Mouse (Mus musculus): ENCODE data around the gene Hexdc. TPM values are rescaled to one million over a fixed set of nuclear protein-coding genes. Genes with fewer than 3 reads are reported as not detected.

Gene Hexdc
- polyA plus RNA-seq, 1 experiment = 11.8 TPM

- Histone ChIP-seq H3K27ac (ENCODE audit: control insufficient read depth, insufficient read depth, low read depth, low read length, poor library complexity) (peak overlapping the region; percentile 38; the same call in 1 of the 2 replicates), H3K4me3 (replicated peaks; ENCODE audit: control insufficient read depth, low read depth, low read length) (no peak overlapping the region), H3K4me1 (ENCODE audit: control insufficient read depth, insufficient read depth, low read length) (peaks cover 4% of the 10 kb centered on the region)
- TF ChIP-seq CTCF (IDR thresholded peaks at IDR 0.05; ENCODE audit: control insufficient read depth, insufficient read depth, low read length) (no peak), POLR2A (IDR thresholded peaks at IDR 0.05; ENCODE audit: borderline replicate concordance, control insufficient read depth, low read depth, low read length) (no peak)
- 56% methylated on average over 4 of the region's 4 CpGs for WGBS
Measured at GRCm38 (mm10) chr11:121231628-121232291, 27.5 kb downstream of the Hexdc start.

GRCm38 (mm10) chr11:121232706-121233105 is 28.5 kb downstream of the Hexdc start:
- Histone ChIP-seq H3K4me3 (replicated peaks; ENCODE audit: control insufficient read depth, low read depth, low read length) (no peak overlapping the region), H3K4me1 (ENCODE audit: control insufficient read depth, insufficient read depth, low read length) (peaks cover 4% of the 10 kb centered on the region), H3K27ac (ENCODE audit: control insufficient read depth, insufficient read depth, low read depth, low read length, poor library complexity) (peak overlapping the region; percentile 40)
- WGBS = 38% methylated on average over 4 of the region's 4 CpGs
- TF ChIP-seq POLR2A (IDR thresholded peaks at IDR 0.05; ENCODE audit: borderline replicate concordance, control insufficient read depth, low read depth, low read length) = no peak

GRCm38 (mm10) chr11:121235475-121236238 is 31.4 kb downstream of the Hexdc start:
- no peak overlapping the region for H3K4me3 ChIP-seq (replicated peaks; ENCODE audit: control insufficient read depth, low read depth, low read length)

GRCm38 (mm10) chr11:121236564-121237344 is 32.5 kb downstream of the Hexdc start, which contains the start of gene Narf:
Gene Narf (plus strand): TSS chr11:121237253.
- peak; percentile 56; the same call in 1 of the 2 replicates for TF ChIP-seq CTCF (IDR thresholded peaks at IDR 0.05; ENCODE audit: control insufficient read depth, insufficient read depth, low read length)
- TF ChIP-seq POLR2A (IDR thresholded peaks at IDR 0.05; ENCODE audit: borderline replicate concordance, control insufficient read depth, low read depth, low read length) = peak; percentile 97
- H3K4me1 ChIP-seq (ENCODE audit: control insufficient read depth, insufficient read depth, low read length) = peaks cover 1% of the 10 kb centered on the region; the same call in 1 of the 2 replicates
- peak within 1 kb of the TSS; percentile 96 for H3K27ac ChIP-seq (ENCODE audit: control insufficient read depth, insufficient read depth, low read depth, low read length, poor library complexity)
- H3K4me3 ChIP-seq (replicated peaks; ENCODE audit: control insufficient read depth, low read depth, low read length) = peak within 1 kb of the TSS; percentile 92
- WGBS = under 1% methylated on average over 50 of the region's 50 CpGs

More at GRCm38 (mm10) chr11:121235475-121236238, 31.4 kb downstream of the Hexdc start:
- Histone ChIP-seq H3K4me1 (ENCODE audit: control insufficient read depth, insufficient read depth, low read length) (peaks cover 3% of the 10 kb centered on the region; the same call in 1 of the 2 replicates), H3K27ac (ENCODE audit: control insufficient read depth, insufficient read depth, low read depth, low read length, poor library complexity) (no peak overlapping the region)
- WGBS = 26% methylated on average over 9 of the region's 9 CpGs
- TF ChIP-seq CTCF (IDR thresholded peaks at IDR 0.05; ENCODE audit: control insufficient read depth, insufficient read depth, low read length) (peak; percentile 76), POLR2A (IDR thresholded peaks at IDR 0.05; ENCODE audit: borderline replicate concordance, control insufficient read depth, low read depth, low read length) (no peak)

- Histone ChIP-seq H3K4me3 (replicated peaks; ENCODE audit: control insufficient read depth, low read depth, low read length) (peak overlapping the region; percentile 92), H3K27ac (ENCODE audit: control insufficient read depth, insufficient read depth, low read depth, low read length, poor library complexity) (peak overlapping the region; percentile 94), H3K4me1 (ENCODE audit: control insufficient read depth, insufficient read depth, low read length) (peaks cover 1% of the 10 kb centered on the region; the same call in 1 of the 2 replicates)
- WGBS = 1% methylated on average over 28 of the region's 28 CpGs
- TF ChIP-seq CTCF (IDR thresholded peaks at IDR 0.05; ENCODE audit: control insufficient read depth, insufficient read depth, low read length) (peak; percentile 63), POLR2A (IDR thresholded peaks at IDR 0.05; ENCODE audit: borderline replicate concordance, control insufficient read depth, low read depth, low read length) (no peak)
Measured at GRCm38 (mm10) chr11:121237345-121238128, 33.3 kb downstream of the Hexdc start.

- WGBS = 68% methylated on average over 2 of the region's 2 CpGs
- H3K27ac ChIP-seq (ENCODE audit: control insufficient read depth, insufficient read depth, low read depth, low read length, poor library complexity) = peak overlapping the region; percentile 81
- peaks cover 1% of the 10 kb centered on the region; the same call in 1 of the 2 replicates for H3K4me1 ChIP-seq (ENCODE audit: control insufficient read depth, insufficient read depth, low read length)
- TF ChIP-seq CTCF (IDR thresholded peaks at IDR 0.05; ENCODE audit: control insufficient read depth, insufficient read depth, low read length) = no peak
- TF ChIP-seq POLR2A (IDR thresholded peaks at IDR 0.05; ENCODE audit: borderline replicate concordance, control insufficient read depth, low read depth, low read length) = no peak
- peak overlapping the region; percentile 25 for H3K4me3 ChIP-seq (replicated peaks; ENCODE audit: control insufficient read depth, low read depth, low read length)
Measured at GRCm38 (mm10) chr11:121239669-121240068, 35.4 kb downstream of the Hexdc start.

GRCm38 (mm10) chr11:121250196-121250595 is 46.0 kb downstream of the Hexdc start:
- Histone ChIP-seq H3K4me3 (replicated peaks; ENCODE audit: control insufficient read depth, low read depth, low read length) (no peak overlapping the region), H3K4me1 (ENCODE audit: control insufficient read depth, insufficient read depth, low read length) (no peaks in the 10 kb centered on the region), H3K27ac (ENCODE audit: control insufficient read depth, insufficient read depth, low read depth, low read length, poor library complexity) (no peak overlapping the region)
- 96% methylated on average over 8 of the region's 8 CpGs for WGBS
- TF ChIP-seq CTCF (IDR thresholded peaks at IDR 0.05; ENCODE audit: control insufficient read depth, insufficient read depth, low read length) = no peak
- no peak for TF ChIP-seq POLR2A (IDR thresholded peaks at IDR 0.05; ENCODE audit: borderline replicate concordance, control insufficient read depth, low read depth, low read length)
